Mouse (Mus musculus) embryo, embryonic 9.5 days (tissue): ENCODE measurements around the gene 1700030J22Rik.

ENCODE experiments used
- DNase-seq: peaks from one replicate; pipeline ENCODE4 v3.0.0-alpha.2; 2017; ENCODE audit errors: extremely low spot score

1700030J22Rik gene

DNA sequence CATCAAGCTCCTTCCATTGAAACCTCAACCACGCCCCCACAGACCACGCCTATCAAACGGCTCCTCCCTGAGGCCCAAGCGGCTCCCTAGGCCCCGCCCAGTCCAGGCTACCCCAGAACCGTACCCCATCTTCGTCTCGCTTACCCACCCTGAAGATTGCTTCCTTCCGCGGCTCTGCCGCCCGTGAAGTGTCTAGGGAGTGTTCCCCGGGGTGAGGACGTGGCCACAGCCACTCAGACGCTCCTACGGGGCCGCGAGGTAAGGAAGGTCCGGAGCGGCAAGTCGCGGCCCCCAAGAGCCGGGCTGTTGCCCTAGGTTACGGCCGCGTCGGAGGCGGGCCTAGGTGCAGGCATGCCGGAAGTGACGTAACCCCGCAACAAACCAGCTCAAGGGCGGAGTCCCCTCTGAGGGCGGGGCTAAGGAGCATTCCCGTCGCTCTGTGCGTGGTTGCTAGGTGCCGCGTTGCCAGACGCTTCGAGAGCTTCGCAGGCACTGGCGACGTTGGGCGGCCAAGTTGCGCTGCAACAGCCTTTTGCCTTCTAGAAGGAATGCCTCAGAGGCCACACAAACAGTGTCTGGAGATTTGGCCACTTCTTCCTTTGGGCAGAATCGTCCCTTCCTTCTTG is at the start of gene 1700030J22Rik:
TSS of gene 1700030J22Rik (minus strand) at position 329 of the 626 bp plus-strand sequence.
- DNase-seq = peak; percentile 99

DNA sequence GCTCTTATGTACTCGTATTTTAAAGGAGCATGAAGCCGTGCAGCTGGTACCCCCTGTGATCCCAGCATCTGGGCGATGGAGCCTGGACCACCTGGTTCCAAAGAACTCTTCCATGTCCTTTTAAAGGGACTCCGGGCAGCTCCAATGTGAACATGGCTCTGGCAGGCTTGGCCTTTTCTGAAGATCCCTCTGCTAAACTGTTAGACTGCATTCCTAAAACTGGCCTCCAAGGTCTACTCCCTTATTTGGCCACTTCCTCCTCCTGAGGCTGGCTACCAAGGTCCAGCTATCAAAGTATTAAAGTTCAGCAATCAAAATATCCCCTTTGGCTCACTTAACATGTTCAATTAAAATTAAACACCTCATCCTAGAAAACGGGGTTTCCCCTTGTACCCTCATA is 48.8 kb upstream of the 1700030J22Rik start:
- DNase-seq = no peak

DNA sequence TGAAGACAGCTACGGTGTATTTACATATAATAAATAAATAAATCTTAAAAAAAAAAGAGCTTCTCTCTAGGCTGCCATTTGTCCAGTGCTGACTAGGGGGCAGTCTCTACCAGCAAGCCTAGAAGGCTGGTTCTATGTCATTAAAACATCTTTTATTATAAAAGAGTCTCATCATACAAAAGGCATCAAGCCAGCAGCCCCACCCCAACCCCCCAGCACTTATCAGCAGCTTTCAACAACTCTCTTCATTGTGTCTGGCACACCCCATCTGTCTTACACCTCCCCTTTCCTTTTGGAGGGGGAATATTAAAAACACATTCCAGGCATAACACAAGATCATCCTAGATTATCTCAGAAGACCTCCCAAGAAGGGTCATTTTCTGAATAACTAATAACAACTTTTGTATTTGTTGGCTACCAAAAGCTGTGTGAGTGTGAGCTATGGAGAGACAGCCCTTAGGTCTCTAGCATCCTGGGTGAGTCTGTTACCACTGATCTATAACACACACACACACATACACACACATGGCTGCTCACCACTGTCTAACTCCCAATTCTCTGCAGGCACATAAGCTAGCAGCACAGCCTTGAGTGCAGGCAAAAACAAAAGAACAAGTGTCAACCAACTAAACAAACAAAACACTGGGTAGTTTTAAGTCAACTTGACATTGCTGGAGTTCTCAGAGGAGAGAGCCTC is 43.7 kb upstream of the 1700030J22Rik start:
- DNase-seq = no peak

DNA sequence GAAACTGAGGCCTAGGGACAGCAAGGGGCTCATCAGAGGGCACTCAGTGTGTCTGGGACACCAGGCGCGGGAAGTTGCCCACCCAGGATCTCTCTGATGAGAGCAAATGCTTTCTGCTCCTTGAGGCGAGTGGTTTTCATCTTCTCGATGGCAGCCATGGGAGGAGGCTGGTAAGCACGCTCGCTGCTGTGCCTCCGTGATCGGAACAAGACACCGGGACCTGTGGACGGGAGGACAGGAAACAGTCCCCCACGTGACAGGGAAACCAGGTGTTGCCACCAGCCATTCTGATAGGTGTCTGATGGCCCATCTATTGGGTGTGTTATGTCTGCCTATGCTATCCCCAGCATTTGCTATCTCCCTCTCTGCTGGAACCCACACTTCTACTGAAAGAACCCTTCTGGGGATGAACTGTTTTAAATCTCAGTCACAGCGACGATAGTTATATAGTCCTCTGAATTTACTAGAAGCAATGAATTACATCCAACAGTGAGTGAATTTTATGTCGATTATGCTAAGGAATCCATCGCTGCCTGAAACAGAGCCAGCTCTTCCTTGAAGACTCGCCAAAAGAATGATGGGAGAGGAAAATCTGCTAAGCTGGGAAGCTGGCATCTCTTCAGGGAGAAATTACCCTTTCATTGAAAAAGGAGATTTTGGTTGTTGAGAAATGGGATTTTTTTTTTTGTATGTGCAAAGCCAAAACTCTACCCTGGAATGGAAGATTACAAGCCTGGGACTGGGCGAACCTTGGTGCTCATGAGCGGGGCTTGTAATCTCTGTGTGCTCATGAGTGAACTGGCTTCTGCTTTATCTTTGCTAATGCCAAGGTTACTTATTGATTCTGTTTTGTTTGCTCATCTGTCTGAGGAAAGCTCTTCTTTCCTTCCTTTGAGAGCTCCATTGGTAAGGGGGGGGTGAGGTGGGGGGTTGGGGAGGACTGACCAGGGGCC is 40.8 kb upstream of the 1700030J22Rik start:
- DNase-seq = no peak

DNA sequence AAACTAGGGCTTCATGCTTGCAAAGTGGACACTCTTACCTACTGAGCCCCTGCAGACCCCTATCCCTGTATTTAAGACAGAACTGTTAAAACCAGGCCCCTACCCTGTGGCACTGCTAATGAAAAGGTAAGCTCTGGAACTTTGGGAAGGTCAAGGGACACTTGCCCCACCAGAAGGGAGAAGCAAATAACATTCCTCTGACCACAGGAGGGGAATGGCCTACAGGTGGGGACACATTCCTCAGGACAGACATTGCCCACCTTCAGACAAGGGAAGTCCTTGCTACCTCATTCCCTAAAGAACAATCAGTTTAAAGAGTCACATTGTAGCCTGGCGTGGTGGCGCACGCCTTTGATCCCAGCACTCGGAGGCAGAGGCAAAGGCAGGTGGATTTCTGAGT is 39.1 kb upstream of the 1700030J22Rik start:
- DNase-seq = no peak

DNA sequence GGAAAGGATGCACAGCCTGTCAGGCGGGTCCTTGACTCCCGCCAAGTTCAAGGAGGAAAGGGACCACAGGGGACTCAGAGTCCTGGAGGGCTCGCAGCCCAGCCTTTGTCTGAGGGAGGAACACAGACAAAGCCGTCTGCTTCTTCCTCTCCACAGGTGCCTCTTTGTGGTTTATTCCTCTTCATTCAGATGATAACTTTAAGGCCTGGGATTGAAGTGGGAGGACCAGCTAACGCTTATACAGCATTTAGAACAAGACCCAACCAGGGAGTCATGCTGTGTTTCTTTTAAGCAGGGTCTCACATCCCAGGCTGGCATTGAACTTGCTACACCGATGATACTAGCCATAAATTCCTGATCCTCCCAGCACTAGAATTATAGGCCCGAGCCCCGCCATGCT is 38.2 kb upstream of the 1700030J22Rik start:
- DNase-seq = no peak

DNA sequence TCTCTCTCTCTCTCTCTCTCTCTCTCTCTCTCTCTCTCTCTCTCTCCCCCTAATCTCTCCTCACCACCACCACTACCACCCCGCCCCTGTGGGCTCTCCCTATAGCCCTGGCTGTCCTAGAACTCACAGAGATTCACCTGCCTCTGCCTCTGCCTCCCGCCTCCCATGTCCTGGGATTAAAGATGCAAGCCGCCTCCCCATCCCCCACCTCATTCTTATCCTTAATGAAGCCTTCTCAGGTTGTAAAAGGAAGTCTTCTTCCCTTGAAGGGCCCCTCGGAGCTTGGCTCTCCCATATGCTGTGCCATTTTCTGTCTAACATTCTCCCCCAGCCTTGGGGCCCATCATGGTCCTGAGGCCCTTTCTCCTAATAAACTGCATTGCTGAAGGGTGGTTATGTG is 36.9 kb upstream of the 1700030J22Rik start:
- no peak for DNase-seq

DNA sequence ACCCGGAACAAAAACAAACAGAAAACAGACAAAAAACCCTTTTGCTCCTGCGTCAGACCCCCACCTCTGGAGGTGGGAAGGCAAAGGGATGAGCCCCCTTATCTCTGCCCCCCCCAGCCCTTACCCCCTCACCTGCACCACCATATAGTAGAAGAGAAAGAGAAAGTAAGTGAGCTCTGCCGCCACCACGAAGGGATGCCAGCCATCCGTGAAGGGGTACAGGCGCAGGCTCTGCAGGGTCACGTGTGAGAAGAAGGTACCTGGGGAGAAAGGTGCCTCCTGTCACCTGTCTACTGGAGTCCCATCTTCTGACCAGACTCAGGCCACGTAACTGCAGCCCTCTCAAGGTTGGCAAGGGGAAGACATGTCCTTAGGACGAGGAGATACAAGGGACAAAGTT is 32.6 kb upstream of the 1700030J22Rik start:
- DNase-seq = no peak

DNA sequence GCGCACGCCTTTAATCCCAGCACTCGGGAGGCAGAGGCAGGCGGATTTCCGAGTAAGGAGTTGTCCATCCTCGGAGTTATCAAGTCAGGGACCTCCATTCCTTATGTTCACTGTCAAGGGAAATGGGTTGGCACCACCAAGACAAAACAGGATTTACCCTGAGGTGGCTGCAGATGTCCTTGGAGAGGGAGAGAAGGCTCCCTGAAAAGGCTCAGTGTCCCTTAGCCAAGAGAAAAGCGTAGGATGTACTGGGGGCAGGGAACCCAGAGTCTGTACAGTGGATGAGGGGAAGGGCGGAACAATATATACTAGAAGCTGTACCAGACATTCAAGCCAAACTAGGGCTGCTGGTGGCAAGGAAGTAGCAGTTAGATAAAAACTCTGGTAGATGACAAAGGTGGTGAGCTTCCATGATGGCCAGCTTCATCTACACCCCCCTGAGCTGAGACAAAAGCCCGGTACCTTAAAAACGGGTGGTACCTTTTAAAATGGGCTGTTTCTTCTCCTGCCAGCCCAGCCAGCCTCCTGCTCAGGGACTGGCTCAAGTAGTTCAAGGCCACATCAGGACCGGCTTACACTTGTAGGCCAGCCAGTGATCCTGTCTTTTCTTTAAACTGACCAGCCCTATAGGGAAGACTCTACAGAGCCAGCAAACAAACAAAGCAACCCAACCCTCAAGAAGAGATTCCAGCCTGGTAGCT is 15.4 kb upstream of the 1700030J22Rik start:
- DNase-seq = no peak

DNA sequence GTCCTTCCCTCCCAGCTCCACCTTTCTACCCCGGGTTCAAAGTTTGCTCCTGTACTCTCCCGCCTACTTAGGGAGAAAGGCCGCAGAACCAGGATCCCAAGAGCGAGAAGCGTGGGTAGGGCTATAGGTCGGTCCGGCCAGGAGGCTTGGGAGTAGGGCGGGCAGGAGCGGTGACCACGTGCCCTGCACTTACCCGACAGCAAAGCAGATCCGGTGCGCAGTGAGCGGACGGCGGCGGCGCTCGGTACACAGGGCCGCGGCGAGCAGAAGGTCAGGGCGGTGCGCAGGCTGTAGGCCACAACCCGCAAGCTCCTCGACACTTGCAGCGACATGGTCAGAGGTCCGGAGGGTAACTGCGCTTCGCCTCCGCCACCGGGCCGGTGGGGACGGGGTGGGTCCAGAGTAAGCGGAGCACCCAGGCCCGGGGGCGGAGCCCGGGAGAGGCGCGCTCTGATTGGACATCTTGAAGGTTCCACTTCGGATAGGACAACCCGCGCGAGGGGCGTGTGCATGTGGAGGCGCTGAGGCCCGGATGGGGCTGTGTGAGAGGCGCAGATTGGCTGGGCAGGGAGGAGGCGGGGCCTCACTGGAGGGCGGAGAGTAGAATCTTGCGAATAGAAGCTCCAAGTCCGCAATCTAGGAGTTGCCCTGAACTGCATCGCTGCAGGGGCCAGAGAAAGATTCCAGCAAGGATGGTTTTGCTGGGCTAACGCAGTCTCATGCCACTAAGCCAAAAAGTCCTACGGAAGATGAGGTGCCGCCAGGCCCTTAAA is 14.5 kb upstream of the 1700030J22Rik start, which contains the start of gene Gcsh:
TSS of gene Gcsh (minus strand) at position 443 of the 773 bp plus-strand sequence.
- peak; percentile 99 for DNase-seq

DNA sequence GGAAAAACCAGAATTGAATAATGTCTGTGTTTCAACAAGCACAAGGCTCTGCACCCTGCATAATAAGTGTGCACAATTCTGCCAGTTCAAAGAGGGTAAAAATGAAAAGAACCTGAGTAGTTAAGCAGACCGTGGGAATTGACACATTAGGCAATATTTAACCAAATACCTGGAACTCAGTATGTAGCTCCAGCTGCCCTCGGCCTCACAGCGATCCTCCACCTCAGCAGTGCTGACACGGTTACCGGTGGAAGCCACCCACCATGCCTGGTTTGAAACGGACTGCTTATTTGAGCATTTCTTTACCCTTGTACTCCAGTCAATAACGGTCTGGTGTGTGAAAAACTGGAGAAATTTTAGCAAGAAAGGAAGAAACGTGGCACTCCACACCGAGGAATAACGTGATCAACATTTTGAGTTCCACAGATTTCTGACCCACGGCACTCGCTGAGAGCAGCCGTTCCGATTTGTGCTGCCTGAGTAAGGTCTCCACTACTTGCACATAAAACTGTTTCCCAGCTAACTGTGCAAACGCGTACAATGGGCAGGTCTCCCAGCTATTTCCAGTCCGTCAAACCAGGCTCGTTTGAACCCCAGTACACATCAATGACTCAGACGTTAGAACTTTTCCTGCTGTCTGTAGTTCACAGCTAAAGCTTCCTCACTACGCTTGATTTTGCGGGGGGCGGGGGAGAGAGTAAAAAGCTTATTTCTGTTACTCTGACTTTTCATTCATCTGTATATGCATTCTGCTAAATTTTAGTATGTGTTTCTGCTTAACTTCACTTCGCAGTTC is 13.6 kb upstream of the 1700030J22Rik start:
- DNase-seq = no peak

DNA sequence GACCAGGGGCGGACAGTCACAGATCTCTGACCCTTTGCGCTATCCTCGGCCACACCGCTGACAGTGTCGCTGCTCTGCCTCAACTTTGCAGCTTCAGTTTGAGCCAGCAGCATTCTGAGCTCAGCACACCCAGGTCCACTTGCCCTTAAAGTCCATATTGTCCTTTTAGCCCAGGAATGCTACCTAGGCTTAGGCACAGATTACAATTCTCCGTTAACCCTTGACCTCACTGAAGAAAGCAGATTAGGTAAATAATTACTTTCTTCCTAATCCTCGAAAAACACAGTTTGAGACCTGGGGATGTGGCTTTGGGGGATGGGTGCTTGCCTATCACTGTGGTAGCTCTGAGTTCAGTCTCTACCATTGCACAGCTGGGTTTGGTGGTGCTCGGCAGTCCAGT is 12.5 kb upstream of the 1700030J22Rik start:
- DNase-seq = no peak

DNA sequence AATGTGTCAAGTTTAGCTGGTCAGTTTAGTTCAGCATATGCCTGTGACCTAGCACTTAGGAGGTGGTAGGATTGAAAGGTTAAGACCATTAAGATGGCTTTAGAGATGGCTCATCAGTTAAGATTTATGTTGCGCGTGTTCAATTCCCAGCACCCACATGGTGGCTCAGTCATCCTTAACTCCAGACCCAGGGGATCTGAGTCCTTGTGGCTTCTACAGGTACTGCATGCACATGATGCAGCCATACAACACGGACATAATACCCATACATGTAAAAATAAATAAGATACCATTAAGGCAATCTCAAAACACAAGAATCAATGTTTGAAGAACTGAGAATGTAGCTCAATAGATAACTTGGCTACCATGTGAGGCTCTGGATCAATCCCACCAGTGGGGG is 11.1 kb upstream of the 1700030J22Rik start:
- no peak for DNase-seq

DNA sequence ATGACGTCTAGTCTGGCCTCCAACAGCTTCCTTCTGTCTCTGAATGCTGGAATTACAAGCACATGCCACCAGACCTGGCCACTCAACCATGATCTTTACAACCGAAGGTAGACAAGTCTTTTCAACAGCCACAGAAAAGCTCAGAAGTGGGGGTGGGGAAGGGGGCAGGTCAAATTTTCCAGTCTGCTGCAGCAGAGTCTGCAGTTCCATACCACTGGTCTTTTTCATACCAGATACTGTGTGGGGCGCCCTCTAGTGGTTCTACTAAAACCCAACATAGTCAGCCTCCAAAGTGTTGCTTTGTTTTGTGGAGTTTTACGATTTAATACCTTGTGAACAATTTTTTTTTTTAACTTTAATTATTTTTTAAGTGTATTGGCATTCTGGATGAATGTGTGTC is 1.4 kb upstream of the 1700030J22Rik start:
- peak; percentile 65 for DNase-seq

DNA sequence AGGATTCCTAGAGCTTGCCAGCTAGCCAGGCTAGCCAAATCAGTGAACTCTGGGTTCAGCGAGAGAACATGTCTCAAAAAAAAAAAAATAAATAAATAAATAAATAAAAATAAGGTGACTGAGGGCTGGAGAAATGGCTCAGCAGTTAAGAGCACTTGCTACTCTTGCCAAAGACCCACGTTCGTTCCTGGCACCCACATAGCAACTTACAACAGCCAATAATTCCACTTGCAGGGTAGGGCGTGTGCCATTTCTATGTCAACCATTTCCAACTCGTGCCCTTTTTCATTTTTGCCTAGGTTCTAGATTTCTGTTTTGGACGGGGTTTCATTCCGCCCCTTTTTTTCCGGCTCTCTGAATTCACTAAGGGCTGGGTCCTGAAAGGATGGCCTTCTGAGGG is 707 bp downstream of the 1700030J22Rik start:
- no peak for DNase-seq

DNA sequence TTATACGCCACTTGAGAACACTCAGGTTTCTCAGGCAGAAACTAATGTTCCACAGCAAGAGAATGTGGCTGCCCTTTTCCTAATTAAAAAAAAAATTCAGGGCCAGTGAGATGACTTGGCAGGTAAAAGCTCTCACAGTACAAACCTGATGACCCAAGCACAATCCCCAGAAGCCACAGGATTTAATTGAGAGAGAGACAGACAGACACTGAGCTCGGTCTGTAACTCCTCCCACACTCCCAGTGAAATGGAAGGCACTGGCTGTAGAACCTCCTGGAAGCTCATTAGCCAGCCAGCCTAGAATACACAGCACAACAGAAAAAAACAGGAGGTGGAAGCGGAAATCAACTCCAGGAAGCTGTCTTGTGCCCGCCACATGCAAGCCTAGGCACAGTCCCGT is 3.2 kb downstream of the 1700030J22Rik start:
- no peak for DNase-seq

DNA sequence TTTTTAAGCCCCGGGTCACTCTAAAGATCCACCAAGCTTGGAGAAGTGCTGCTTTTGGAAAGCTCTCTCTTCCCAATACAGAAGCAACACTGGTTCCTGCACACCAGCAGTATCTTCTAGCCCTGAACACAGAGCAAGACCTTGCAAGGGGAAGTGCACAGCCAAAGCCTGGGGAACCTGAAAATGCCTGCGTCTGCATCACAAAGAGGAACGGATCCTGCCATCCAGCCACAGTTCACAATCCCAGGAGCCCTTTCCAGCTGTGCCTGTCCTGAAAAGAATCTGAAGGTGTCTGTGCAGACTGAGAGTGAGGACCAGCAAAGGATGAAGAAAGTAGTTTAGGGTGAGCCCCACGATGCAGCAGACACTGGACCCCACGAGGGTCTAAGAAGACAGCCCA is 3.7 kb downstream of the 1700030J22Rik start:
- DNase-seq = no peak

DNA sequence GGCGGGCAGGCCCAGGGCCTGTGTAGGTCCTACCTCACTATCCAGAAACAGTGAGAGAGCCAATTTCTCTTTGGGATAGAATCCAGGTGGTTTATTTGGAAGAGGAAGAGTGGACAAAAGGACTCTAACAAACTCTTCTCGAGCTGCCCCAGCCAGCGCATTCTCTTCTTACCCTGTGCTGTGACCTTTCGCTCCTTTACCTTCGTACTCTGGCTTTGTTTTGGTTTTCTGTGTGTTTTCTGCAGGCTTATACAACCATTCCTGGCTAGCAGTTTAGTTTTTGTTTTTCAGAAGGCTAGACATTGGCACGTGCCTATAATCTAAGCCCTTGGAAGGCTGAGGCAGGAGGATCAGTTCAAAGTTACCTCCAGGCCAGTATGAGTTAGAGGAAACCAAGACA is 9.2 kb downstream of the 1700030J22Rik start:
- no peak for DNase-seq

DNA sequence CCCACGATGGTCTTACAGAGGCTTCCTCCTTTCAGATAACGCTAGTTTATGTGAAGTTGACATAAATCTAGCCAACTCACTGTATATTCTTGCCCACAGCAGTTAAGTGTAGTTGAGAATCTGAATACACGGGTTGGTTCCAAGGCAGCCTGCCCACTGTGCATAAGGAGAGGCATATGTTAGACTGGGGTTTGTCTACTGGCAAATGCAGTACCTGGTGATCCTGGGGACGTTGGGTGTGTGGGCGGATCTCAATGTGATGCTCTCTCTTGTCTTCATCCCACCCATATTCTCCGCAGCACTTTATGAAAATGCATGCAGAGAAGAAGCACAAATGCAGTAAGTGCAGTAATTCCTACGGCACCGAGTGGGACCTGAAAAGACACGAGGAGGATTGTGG is 24.3 kb downstream of the 1700030J22Rik start:
- no peak for DNase-seq

DNA sequence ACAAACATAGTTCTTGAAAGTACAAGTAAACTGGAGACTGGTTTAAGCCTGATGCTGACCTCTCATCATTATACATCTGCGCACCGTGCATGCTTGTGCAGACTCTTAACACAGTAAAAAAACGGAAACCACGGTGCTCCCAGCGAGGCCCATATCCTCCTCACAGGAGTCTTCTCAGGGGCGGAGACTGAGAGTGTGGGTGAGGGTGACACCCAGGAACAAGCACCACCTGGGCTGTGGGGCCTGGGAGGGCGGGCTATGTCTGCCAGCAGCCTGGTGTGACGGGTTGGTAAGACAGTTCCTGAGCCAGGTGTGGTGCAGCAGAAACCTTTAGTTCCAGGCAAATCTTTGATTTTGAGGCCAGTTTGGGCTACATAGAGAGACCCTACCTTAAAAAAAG is 26.3 kb downstream of the 1700030J22Rik start:
- DNase-seq = no peak
